In genomic region chr12:15896511-15896910, GRCm38 (mm10) we compare ENCODE assay signal across 12 mouse cellular contexts.
A peak's percentile ranks its signal among the peaks of the same experiment; 100 is the strongest.
DNase-seq lines count a peak whose midpoint lies in the region; ATAC-seq and TF ChIP-seq lines count a peak whose summit lies in the region.
"Had no signal": no experiment of that assay in that cellular context is flagged by ENCODE, and none has a peak within 500 bp of the region (broad histone marks: within the 10 kb centered on the region; RNA-seq: fewer than 3 reads in every experiment).

No protein-coding gene starts in this region.

- no peaks in the 10 kb centered on the region for H3K9me3 ChIP-seq in liver, embryonic 11.5 days (ENCODE audit: control insufficient read depth, low read length)
- no peaks in the 10 kb centered on the region for H3K9me3 ChIP-seq in liver, postnatal 0 days (ENCODE audit: low read length)
- H3K9me3 ChIP-seq: heart, embryonic 13.5 days; limb, embryonic 13.5 days; midbrain, embryonic 12.5 days had no signal

- H3K36me3 ChIP-seq in liver, embryonic 11.5 days (ENCODE audit: control insufficient read depth, insufficient read depth, low read length): no peaks in the 10 kb centered on the region
- H3K36me3 ChIP-seq in liver, postnatal 0 days (replicated peaks; ENCODE audit: insufficient read depth, low read length): no peaks in the 10 kb centered on the region
- H3K36me3 ChIP-seq: heart, embryonic 13.5 days; limb, embryonic 13.5 days; midbrain, embryonic 12.5 days had no signal

- H3K4me3 ChIP-seq in liver, embryonic 11.5 days (ENCODE audit: low read depth, low read length): no peak overlapping the region
- no peak overlapping the region for H3K4me3 ChIP-seq in liver, postnatal 0 days (ENCODE audit: low read depth, low read length)
- H3K4me3 ChIP-seq: heart, embryonic 13.5 days; limb, embryonic 13.5 days; midbrain, embryonic 12.5 days had no signal

- H3K4me2 ChIP-seq in liver, embryonic 11.5 days: no peak overlapping the region
- H3K4me2 ChIP-seq in liver, postnatal 0 days (ENCODE audit: low read depth, low read length): no peak overlapping the region
- H3K4me2 ChIP-seq: heart, embryonic 13.5 days; limb, embryonic 13.5 days; midbrain, embryonic 12.5 days had no signal

- no peak overlapping the region for H3K9ac ChIP-seq in liver, embryonic 11.5 days (ENCODE audit: low read depth, low read length)
- no peak overlapping the region for H3K9ac ChIP-seq in liver, postnatal 0 days (replicated peaks)
- H3K9ac ChIP-seq: heart, embryonic 13.5 days; limb, embryonic 13.5 days; midbrain, embryonic 12.5 days had no signal

- no peak for TF ChIP-seq CTCF in liver, postnatal 0 days (IDR thresholded peaks at IDR 0.05; ENCODE audit: low read depth)

- intact Hi-C loops in heart, postnatal 14 days (cut with DNase I): no loop called here

- no peaks in the 10 kb centered on the region for H3K4me1 ChIP-seq in liver, embryonic 11.5 days (replicated peaks; ENCODE audit: control insufficient read depth, insufficient read depth, low read length)
- H3K4me1 ChIP-seq in liver, postnatal 0 days (ENCODE audit: insufficient read depth): no peaks in the 10 kb centered on the region
- H3K4me1 ChIP-seq: midbrain, embryonic 12.5 days had no signal

- H3K27me3 ChIP-seq in liver, embryonic 11.5 days (replicated peaks; ENCODE audit: control insufficient read depth, insufficient read depth, low read length): no peaks in the 10 kb centered on the region
- H3K27me3 ChIP-seq in liver, postnatal 0 days (ENCODE audit: insufficient read depth, low read length): no peaks in the 10 kb centered on the region
- H3K27me3 ChIP-seq: heart, embryonic 13.5 days; limb, embryonic 13.5 days; midbrain, embryonic 12.5 days had no signal

- peak; percentile 10 for DNase-seq in heart, postnatal 4 days
- DNase-seq in heart, postnatal 14 days: no peak
- peak; percentile 18 to 20 for DNase-seq in frontal cortex, postnatal 25 days (ENCODE audit: low spot score in 2 of 2)
- no peak for DNase-seq in liver, embryonic 11.5 days (ENCODE audit: low spot score)
- no peak for DNase-seq in lung, postnatal 14 days
- no peak for DNase-seq in liver, postnatal 0 days
- DNase-seq: cerebellum, adult 11 months had no signal

- no peak overlapping the region for H3K27ac ChIP-seq in liver, embryonic 11.5 days (ENCODE audit: low read depth, low read length)
- H3K27ac ChIP-seq in liver, postnatal 0 days (ENCODE audit: low read depth): no peak overlapping the region
- H3K27ac ChIP-seq: heart, embryonic 13.5 days; limb, embryonic 13.5 days; midbrain, embryonic 12.5 days had no signal

- peak; percentile 95 for ATAC-seq in CD4-positive, CD25-positive, alpha-beta regulatory T cell, adult 4 months
- ATAC-seq in monocyte, adult 5-6 weeks (replicated peaks; ENCODE audit: insufficient number of reproducible peaks, low FRiP score, low TSS enrichment, poor library complexity, severe bottlenecking): peak; percentile 75
- no peak for ATAC-seq in liver, embryonic 11.5 days (replicated peaks; ENCODE audit: low FRiP score)
- ATAC-seq in liver, postnatal 0 days: no peak

- no peak for TF ChIP-seq EP300 in liver, postnatal 0 days (IDR thresholded peaks at IDR 0.05; ENCODE audit: low read depth)

- WGBS in liver, embryonic 11.5 days: 72% methylated on average over 3 of the region's 3 CpGs
- 68% methylated on average over 3 of the region's 3 CpGs for WGBS in liver, postnatal 0 days (ENCODE audit: insufficient replicate concordance)

Comparison
In these comparisons a context has a peak if more than half of its experiments do, and no peak if none do; other contexts are left out.
1. DNase-seq: peak in heart, postnatal 4 days (single experiment) and frontal cortex, postnatal 25 days (2 of 2); none in heart, postnatal 14 days (0 of 2), liver, embryonic 11.5 days (single experiment), lung, postnatal 14 days (single experiment) and liver, postnatal 0 days (single experiment).
2. ATAC-seq: peak in CD4-positive, CD25-positive, alpha-beta regulatory T cell, adult 4 months (single experiment) and monocyte, adult 5-6 weeks (single experiment); none in liver, embryonic 11.5 days (single experiment) and liver, postnatal 0 days (single experiment).